Mouse (Mus musculus): ENCODE data around the gene Colgalt1.

Gene Colgalt1

GRCm38 (mm10) chr8:71591471-71592373, 19.1 kb upstream of the Colgalt1 start, which contains the start of gene Pgls:
Gene Pgls, plus strand, starts transcription at chr8:71592176.
- DNase-seq (ENCODE audit: low read depth): peak; percentile 93

- DNase-seq (ENCODE audit: low read depth): no peak
These were observed 18.2 kb upstream of the Colgalt1 start for GRCm38 (mm10) chr8:71592374-71593170.

- no peak for DNase-seq (ENCODE audit: low read depth)
These were observed 17.1 kb upstream of the Colgalt1 start for GRCm38 (mm10) chr8:71593556-71594323.

GRCm38 (mm10) chr8:71594324-71594722, 16.5 kb upstream of the Colgalt1 start:
- no peak for DNase-seq (ENCODE audit: low read depth)

DNA sequence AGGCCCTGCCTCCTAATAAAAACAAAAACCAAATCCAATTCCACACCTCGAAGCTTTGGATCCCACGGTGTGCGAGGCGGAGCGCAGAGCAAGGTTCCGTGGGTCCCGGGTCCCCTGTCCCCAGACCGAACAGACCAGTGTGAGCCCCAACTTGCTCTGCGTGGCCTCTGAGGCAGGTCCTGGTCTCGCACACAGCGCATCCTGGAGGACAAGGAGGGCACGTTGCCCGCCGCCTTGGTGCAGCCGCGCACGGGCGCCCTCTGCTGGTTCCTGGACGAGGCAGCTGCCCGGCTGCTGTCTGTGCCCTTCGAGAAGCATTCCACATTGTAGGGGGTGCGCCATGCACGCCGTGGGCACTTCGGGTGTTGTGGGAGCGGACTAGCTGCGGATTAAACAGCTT, 14.9 kb upstream of the Colgalt1 start:
- DNase-seq (ENCODE audit: low read depth): peak; percentile 92

DNA sequence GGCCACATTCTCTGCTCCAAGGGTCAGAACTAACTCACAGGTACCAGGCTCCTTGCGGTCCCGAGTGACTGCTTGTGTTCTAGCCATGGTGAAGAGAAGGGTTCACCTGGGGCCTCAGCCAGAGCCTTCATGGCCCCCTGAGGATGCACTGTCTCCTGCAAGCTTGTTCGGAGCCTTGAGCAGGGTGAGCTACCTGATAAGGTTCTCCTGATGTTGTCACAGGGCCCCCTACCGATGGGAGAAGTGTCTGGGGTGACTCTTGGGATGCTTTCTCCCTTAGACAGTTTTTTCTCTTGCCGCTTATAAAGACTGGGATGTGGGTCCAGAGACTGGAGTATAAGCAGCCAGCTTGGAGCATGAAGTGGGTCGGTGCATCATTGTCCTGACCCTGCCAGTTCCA, 14.4 kb upstream of the Colgalt1 start:
- no peak for DNase-seq (ENCODE audit: low read depth)

GRCm38 (mm10) chr8:71596798-71597197, 14.0 kb upstream of the Colgalt1 start:
- DNase-seq (ENCODE audit: low read depth): peak; percentile 42

- no peak for DNase-seq (ENCODE audit: low read depth)
These were observed 13.3 kb upstream of the Colgalt1 start, which contains the start of gene Fam129c for GRCm38 (mm10) chr8:71597451-71597850. Gene Fam129c, plus strand, starts transcription at chr8:71597648.

GRCm38 (mm10) chr8:71598375-71598774, 12.4 kb upstream of the Colgalt1 start:
- DNase-seq (ENCODE audit: low read depth): no peak

DNA sequence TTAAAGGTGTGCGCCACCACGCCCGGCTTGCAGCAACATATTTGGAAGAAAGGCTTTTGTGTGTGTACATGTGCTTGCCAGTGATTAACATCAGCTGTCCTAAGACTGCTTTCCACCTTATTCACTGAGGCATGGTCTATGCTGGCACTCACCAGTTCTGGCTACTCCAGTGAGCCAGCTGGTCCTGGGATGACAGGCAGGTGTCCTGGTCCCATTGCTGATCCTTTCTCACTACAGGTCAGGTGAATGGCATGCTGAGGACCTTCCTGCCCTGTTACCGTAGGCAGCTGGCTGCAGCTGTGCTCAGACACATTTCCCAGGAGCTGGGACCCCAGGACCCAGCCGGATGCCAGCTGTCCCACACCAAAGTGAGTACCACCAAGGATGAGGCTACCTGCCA, 12.0 kb upstream of the Colgalt1 start:
- DNase-seq (ENCODE audit: low read depth): no peak

- peak; percentile 55 for DNase-seq (ENCODE audit: low read depth)
These were observed 8.7 kb upstream of the Colgalt1 start for GRCm38 (mm10) chr8:71601939-71602665.

DNA sequence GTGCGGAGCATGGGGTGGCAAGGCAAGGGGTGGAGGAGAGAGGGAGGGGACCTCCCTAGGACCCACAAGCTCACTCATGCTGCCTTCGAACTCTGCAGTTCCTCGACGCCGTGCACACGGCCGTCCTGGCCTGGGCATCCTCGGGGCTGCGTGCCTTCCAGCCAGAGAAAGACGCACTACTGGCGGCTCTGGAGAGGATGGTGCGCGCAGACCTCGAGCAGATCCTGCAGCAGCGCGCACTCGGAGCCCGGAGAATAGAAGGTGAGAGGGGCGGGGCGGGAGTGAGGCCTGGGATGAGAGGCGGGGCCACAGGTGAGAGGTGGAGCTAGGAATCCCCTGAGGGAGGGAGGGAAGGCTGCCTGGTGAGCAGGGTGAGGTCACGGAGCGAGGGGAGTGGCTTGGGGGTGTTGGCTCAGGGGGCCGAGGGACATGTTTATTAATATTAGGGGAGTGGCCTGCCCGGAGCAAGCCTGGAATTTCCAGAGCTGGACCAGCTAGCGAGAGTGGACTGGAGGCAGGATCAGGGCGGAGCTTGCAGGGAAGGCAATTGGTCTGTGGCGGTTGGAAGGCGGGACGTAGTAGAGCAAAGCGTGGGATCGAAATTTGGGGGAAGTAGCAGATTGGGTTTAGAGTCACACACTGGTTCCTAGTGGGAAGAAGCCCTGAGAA, 8.0 kb upstream of the Colgalt1 start:
- no peak for DNase-seq (ENCODE audit: low read depth)

- no peak for DNase-seq (ENCODE audit: low read depth)
These were observed 6.8 kb upstream of the Colgalt1 start for GRCm38 (mm10) chr8:71604021-71604420.

DNA sequence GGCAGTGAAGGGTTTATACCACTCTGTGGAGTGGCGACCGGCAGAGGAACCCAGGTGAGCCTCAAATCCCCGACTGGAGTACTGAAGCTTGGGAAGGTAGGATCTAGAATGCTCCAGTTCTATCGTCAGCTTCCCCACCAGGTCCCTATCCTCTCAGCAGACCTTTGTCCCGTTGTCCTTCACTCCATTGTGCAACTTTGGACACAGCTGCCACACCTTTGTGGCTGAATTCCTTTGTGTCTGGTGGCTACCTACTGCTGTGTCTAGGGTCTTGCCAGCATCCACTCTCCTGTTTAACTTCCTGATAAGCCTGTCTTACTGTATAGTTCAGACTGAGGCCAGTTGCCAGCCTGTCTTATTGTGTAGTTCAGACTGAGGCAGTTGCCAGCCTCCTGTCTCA, 1.3 kb downstream of the Colgalt1 start:
- DNase-seq (ENCODE audit: low read depth): no peak

GRCm38 (mm10) chr8:71613418-71613817, 2.6 kb downstream of the Colgalt1 start:
- DNase-seq (ENCODE audit: low read depth): no peak

DNA sequence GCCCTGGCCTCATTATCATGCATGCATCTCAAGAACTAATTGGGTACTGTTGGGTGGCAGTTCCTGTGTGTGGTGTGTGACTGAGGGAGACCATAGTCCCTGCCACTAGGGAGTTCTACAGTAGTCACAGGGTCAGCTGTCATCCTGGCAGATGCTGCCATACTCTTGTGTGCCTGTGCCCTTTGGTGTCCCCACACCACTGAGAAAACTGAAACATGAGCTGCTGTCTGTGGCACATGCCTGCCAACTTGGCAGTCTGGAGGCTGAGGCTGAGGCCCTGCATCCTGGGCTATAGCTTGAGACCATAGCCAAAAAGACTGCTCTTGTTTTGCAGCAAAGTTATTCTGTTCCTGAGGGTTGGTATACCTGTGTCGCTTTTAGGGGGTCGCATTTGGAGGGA, 9.0 kb downstream of the Colgalt1 start:
- no peak for DNase-seq (ENCODE audit: low read depth)

- DNase-seq (ENCODE audit: low read depth): no peak
These were observed 14.3 kb downstream of the Colgalt1 start for GRCm38 (mm10) chr8:71625088-71625487.

DNA sequence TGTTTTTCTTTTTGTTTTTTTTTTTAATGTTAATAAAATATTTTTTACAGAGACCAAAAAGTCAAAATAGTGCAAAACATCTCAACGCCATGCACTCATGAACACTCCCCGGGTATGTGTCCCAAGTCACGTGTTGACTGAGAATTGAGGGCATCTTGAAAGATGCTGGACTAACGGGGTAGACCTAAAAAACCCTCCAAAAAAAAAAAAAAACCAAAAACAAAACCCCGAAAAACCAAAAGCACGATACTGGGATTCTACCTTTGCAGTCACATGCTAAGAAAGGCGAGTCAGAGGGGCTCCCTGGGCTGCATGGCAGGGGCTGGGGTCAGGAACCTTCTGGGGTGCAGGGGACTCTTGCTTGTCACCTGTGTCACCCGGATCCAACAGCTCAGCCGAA, 16.0 kb downstream of the Colgalt1 start:
- no peak for DNase-seq (ENCODE audit: low read depth)

GRCm38 (mm10) chr8:71627265-71628099, 16.7 kb downstream of the Colgalt1 start:
- DNase-seq (ENCODE audit: low read depth): no peak

Measured in naive thymus-derived CD4-positive, alpha-beta T cell, adult 2 months (primary cell).